Mouse (Mus musculus): Measurements from ENCODE around the gene Mlx. TPM values are rescaled to one million over a fixed set of nuclear protein-coding genes. Genes with fewer than 3 reads are reported as not detected.

Mlx gene
- polyA plus RNA-seq, 1 experiment from 2014 or later, result 36.0 TPM

- Histone ChIP-seq H3K27ac (ENCODE audit: low read depth, low read length) (no peak overlapping the region), H3K9me3 (replicated peaks; ENCODE audit: control insufficient read depth, low read length) (no peaks in the 10 kb centered on the region), H3K36me3 (ENCODE audit: control insufficient read depth, insufficient read depth, low read length) (peaks cover 30% of the 10 kb centered on the region), H3K4me3 (ENCODE audit: low read depth, low read length) (no peak overlapping the region), H3K4me2 (no peak overlapping the region), H3K4me1 (ENCODE audit: control insufficient read depth, insufficient read depth, low read length) (peaks cover 22% of the 10 kb centered on the region), H3K9ac (ENCODE audit: low read depth, low read length) (no peak overlapping the region), H3K27me3 (ENCODE audit: control insufficient read depth, insufficient read depth, low read length) (no peaks in the 10 kb centered on the region)
- no peak for ATAC-seq (replicated peaks; ENCODE audit: insufficient number of reproducible peaks, low FRiP score, low TSS enrichment)
- WGBS (ENCODE audit: insufficient replicate concordance), result 91% methylated on average over 10 of the region's 10 CpGs
These were observed 34.2 kb upstream of the Mlx start for GRCm38 (mm10) chr11:101052751-101053473.

GRCm38 (mm10) chr11:101053974-101054373, 33.1 kb upstream of the Mlx start:
- H3K27ac ChIP-seq (ENCODE audit: low read depth, low read length), result no peak overlapping the region
- H3K4me3 ChIP-seq (ENCODE audit: low read depth, low read length), result no peak overlapping the region
- no peak overlapping the region for H3K4me2 ChIP-seq
- no peak for ATAC-seq (replicated peaks; ENCODE audit: insufficient number of reproducible peaks, low FRiP score, low TSS enrichment)
- peaks cover 33% of the 10 kb centered on the region for H3K4me1 ChIP-seq (ENCODE audit: control insufficient read depth, insufficient read depth, low read length)
- no peaks in the 10 kb centered on the region for H3K9me3 ChIP-seq (replicated peaks; ENCODE audit: control insufficient read depth, low read length)
- peaks cover 21% of the 10 kb centered on the region for H3K36me3 ChIP-seq (ENCODE audit: control insufficient read depth, insufficient read depth, low read length)
- no peaks in the 10 kb centered on the region for H3K27me3 ChIP-seq (ENCODE audit: control insufficient read depth, insufficient read depth, low read length)
- 93% methylated on average over 1 of the region's 1 CpGs for WGBS (ENCODE audit: insufficient replicate concordance)
- no peak overlapping the region for H3K9ac ChIP-seq (ENCODE audit: low read depth, low read length)

- no peaks in the 10 kb centered on the region for H3K9me3 ChIP-seq (replicated peaks; ENCODE audit: control insufficient read depth, low read length)
- H3K4me2 ChIP-seq, result no peak overlapping the region
- no peak overlapping the region for H3K4me3 ChIP-seq (ENCODE audit: low read depth, low read length)
- H3K27ac ChIP-seq (ENCODE audit: low read depth, low read length), result no peak overlapping the region
- ATAC-seq (replicated peaks; ENCODE audit: insufficient number of reproducible peaks, low FRiP score, low TSS enrichment), result no peak
- H3K4me1 ChIP-seq (ENCODE audit: control insufficient read depth, insufficient read depth, low read length), result peaks cover 47% of the 10 kb centered on the region
- no peak overlapping the region for H3K9ac ChIP-seq (ENCODE audit: low read depth, low read length)
- H3K36me3 ChIP-seq (ENCODE audit: control insufficient read depth, insufficient read depth, low read length), result peaks cover 21% of the 10 kb centered on the region
- 74% methylated on average over 14 of the region's 14 CpGs for WGBS (ENCODE audit: insufficient replicate concordance)
- no peaks in the 10 kb centered on the region for H3K27me3 ChIP-seq (ENCODE audit: control insufficient read depth, insufficient read depth, low read length)
These were observed 31.7 kb upstream of the Mlx start for GRCm38 (mm10) chr11:101055418-101055817.

- Histone ChIP-seq H3K36me3 (ENCODE audit: control insufficient read depth, insufficient read depth, low read length) (peaks cover 17% of the 10 kb centered on the region), H3K4me1 (ENCODE audit: control insufficient read depth, insufficient read depth, low read length) (peaks cover 60% of the 10 kb centered on the region)
These were observed 30.2 kb upstream of the Mlx start for GRCm38 (mm10) chr11:101056885-101057284.

GRCm38 (mm10) chr11:101057860-101058259, 29.2 kb upstream of the Mlx start:
- no peak for ATAC-seq (replicated peaks; ENCODE audit: insufficient number of reproducible peaks, low FRiP score, low TSS enrichment)
- H3K4me3 ChIP-seq (ENCODE audit: low read depth, low read length), result no peak overlapping the region
- H3K9me3 ChIP-seq (replicated peaks; ENCODE audit: control insufficient read depth, low read length), result no peaks in the 10 kb centered on the region
- no peak overlapping the region for H3K9ac ChIP-seq (ENCODE audit: low read depth, low read length)
- WGBS (ENCODE audit: insufficient replicate concordance), result 31% methylated on average over 5 of the region's 5 CpGs
- H3K27ac ChIP-seq (ENCODE audit: low read depth, low read length), result peak overlapping the region; percentile 84; the same call in 1 of the 2 replicates
- no peak overlapping the region for H3K4me2 ChIP-seq
- H3K27me3 ChIP-seq (ENCODE audit: control insufficient read depth, insufficient read depth, low read length), result no peaks in the 10 kb centered on the region
- peaks cover 17% of the 10 kb centered on the region for H3K36me3 ChIP-seq (ENCODE audit: control insufficient read depth, insufficient read depth, low read length)
- peaks cover 70% of the 10 kb centered on the region for H3K4me1 ChIP-seq (ENCODE audit: control insufficient read depth, insufficient read depth, low read length)

More at GRCm38 (mm10) chr11:101056885-101057284, 30.2 kb upstream of the Mlx start:
- Histone ChIP-seq H3K4me2 (peak overlapping the region; percentile 31), H3K27me3 (ENCODE audit: control insufficient read depth, insufficient read depth, low read length) (no peaks in the 10 kb centered on the region), H3K4me3 (ENCODE audit: low read depth, low read length) (no peak overlapping the region), H3K9me3 (replicated peaks; ENCODE audit: control insufficient read depth, low read length) (no peaks in the 10 kb centered on the region), H3K27ac (ENCODE audit: low read depth, low read length) (peak overlapping the region; percentile 84), H3K9ac (ENCODE audit: low read depth, low read length) (peak overlapping the region; percentile 40)
- 23% methylated on average over 8 of the region's 8 CpGs for WGBS (ENCODE audit: insufficient replicate concordance)
- no peak; the same call in 1 of the 2 replicates for ATAC-seq (replicated peaks; ENCODE audit: insufficient number of reproducible peaks, low FRiP score, low TSS enrichment)

- peak overlapping the region; percentile 17; the same call in 1 of the 2 replicates for H3K9ac ChIP-seq (ENCODE audit: low read depth, low read length)
- H3K27me3 ChIP-seq (ENCODE audit: control insufficient read depth, insufficient read depth, low read length), result no peaks in the 10 kb centered on the region
- peaks cover 10% of the 10 kb centered on the region for H3K36me3 ChIP-seq (ENCODE audit: control insufficient read depth, insufficient read depth, low read length)
- peak overlapping the region; percentile 99 for H3K27ac ChIP-seq (ENCODE audit: low read depth, low read length)
- H3K4me2 ChIP-seq, result no peak overlapping the region
- WGBS (ENCODE audit: insufficient replicate concordance), result 48% methylated on average over 5 of the region's 5 CpGs
- ATAC-seq (replicated peaks; ENCODE audit: insufficient number of reproducible peaks, low FRiP score, low TSS enrichment), result no peak
- H3K4me1 ChIP-seq (ENCODE audit: control insufficient read depth, insufficient read depth, low read length), result peaks cover 78% of the 10 kb centered on the region
- no peak overlapping the region for H3K4me3 ChIP-seq (ENCODE audit: low read depth, low read length)
- H3K9me3 ChIP-seq (replicated peaks; ENCODE audit: control insufficient read depth, low read length), result no peaks in the 10 kb centered on the region
These were observed 28.4 kb upstream of the Mlx start for GRCm38 (mm10) chr11:101058726-101059125.

- Histone ChIP-seq H3K4me3 (ENCODE audit: low read depth, low read length) (no peak overlapping the region), H3K4me2 (no peak overlapping the region), H3K9ac (ENCODE audit: low read depth, low read length) (no peak overlapping the region; the same call in 1 of the 2 replicates), H3K9me3 (replicated peaks; ENCODE audit: control insufficient read depth, low read length) (no peaks in the 10 kb centered on the region), H3K4me1 (ENCODE audit: control insufficient read depth, insufficient read depth, low read length) (peaks cover 86% of the 10 kb centered on the region), H3K27me3 (ENCODE audit: control insufficient read depth, insufficient read depth, low read length) (no peaks in the 10 kb centered on the region), H3K27ac (ENCODE audit: low read depth, low read length) (peak overlapping the region; percentile 99), H3K36me3 (ENCODE audit: control insufficient read depth, insufficient read depth, low read length) (peaks cover 6% of the 10 kb centered on the region; the same call in 1 of the 2 replicates)
- ATAC-seq (replicated peaks; ENCODE audit: insufficient number of reproducible peaks, low FRiP score, low TSS enrichment), result no peak
- 86% methylated on average over 10 of the region's 10 CpGs for WGBS (ENCODE audit: insufficient replicate concordance)
These were observed 27.6 kb upstream of the Mlx start for GRCm38 (mm10) chr11:101059473-101059872.

- Histone ChIP-seq H3K4me3 (ENCODE audit: low read depth, low read length) (no peak overlapping the region), H3K27me3 (ENCODE audit: control insufficient read depth, insufficient read depth, low read length) (no peaks in the 10 kb centered on the region), H3K4me1 (ENCODE audit: control insufficient read depth, insufficient read depth, low read length) (peaks cover 88% of the 10 kb centered on the region), H3K9me3 (replicated peaks; ENCODE audit: control insufficient read depth, low read length) (no peaks in the 10 kb centered on the region), H3K4me2 (0 out of 2 replicates have a peak overlapping the region, but pooled peaks have one; percentile 2), H3K27ac (ENCODE audit: low read depth, low read length) (peak overlapping the region; percentile 99), H3K36me3 (ENCODE audit: control insufficient read depth, insufficient read depth, low read length) (peaks cover 4% of the 10 kb centered on the region; the same call in 1 of the 2 replicates), H3K9ac (ENCODE audit: low read depth, low read length) (peak overlapping the region; percentile 50)
- ATAC-seq (replicated peaks; ENCODE audit: insufficient number of reproducible peaks, low FRiP score, low TSS enrichment), result no peak
- 27% methylated on average over 8 of the region's 8 CpGs for whole genome bisulfite sequencing (ENCODE audit: insufficient replicate concordance)
These were observed 27.0 kb upstream of the Mlx start for GRCm38 (mm10) chr11:101060126-101060525.

GRCm38 (mm10) chr11:101061049-101061448, 26.0 kb upstream of the Mlx start:
- no peak overlapping the region for H3K4me2 ChIP-seq
- H3K4me3 ChIP-seq (ENCODE audit: low read depth, low read length), result no peak overlapping the region
- no peak overlapping the region for H3K9ac ChIP-seq (ENCODE audit: low read depth, low read length)
- no peaks in the 10 kb centered on the region for H3K9me3 ChIP-seq (replicated peaks; ENCODE audit: control insufficient read depth, low read length)
- H3K36me3 ChIP-seq (ENCODE audit: control insufficient read depth, insufficient read depth, low read length), result 0 out of 2 replicates have a peak, but pooled peaks cover 3% of the 10 kb centered on the region
- H3K27me3 ChIP-seq (ENCODE audit: control insufficient read depth, insufficient read depth, low read length), result no peaks in the 10 kb centered on the region
- no peak for ATAC-seq (replicated peaks; ENCODE audit: insufficient number of reproducible peaks, low FRiP score, low TSS enrichment)
- H3K27ac ChIP-seq (ENCODE audit: low read depth, low read length), result peak overlapping the region; percentile 99
- H3K4me1 ChIP-seq (ENCODE audit: control insufficient read depth, insufficient read depth, low read length), result peaks cover 88% of the 10 kb centered on the region
- WGBS (ENCODE audit: insufficient replicate concordance), result 76% methylated on average over 5 of the region's 5 CpGs
